Mouse (Mus musculus) NIH3T3 (cell line): ENCODE data around the gene Tnk2.
A peak's percentile ranks its signal among the peaks of the same experiment; 100 is the strongest.

Experiments used
- DNase-seq: peaks from one replicate; pipeline ENCODE4 v3.0.0-alpha.2; 2012; ENCODE audit warnings: low read depth

The Tnk2 gene

DNA sequence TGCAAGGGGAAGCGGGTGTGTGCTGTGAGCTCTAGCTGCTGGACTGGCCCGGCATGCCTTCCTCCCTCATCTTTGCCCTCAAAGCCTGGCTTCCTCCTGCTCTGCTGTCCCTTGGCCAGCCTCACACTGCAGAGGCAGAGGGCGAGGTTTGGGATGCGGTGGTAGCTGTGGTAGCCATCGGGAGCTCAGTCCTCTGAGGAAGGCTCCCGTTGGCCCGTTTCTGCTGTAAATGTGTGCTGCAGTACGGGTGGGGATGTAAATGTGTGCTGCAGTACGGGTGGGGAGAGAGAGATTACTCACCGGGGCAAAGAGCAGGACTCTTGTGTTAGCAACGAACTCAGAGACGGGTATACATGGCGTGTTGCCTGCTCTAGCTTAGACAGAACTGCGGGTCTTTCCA is 35.1 kb downstream of the Tnk2 start:
- DNase-seq, result peak; percentile 79

DNA sequence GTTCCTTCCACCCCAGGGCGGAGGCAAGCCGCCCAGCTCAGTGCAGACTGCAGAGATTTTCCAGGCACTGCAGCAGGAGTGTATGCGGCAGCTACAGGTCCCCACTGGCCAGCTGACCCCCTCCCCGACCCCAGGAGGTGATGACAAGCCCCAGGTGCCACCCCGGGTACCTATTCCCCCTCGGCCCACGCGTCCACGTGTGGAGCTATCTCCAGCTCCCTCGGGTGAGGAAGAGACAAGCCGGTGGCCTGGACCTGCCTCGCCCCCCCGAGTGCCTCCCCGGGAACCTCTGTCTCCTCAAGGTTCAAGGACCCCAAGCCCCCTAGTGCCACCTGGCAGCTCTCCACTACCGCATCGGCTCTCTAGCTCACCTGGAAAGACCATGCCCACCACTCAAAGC is 36.3 kb downstream of the Tnk2 start:
- no peak for DNase-seq

DNA sequence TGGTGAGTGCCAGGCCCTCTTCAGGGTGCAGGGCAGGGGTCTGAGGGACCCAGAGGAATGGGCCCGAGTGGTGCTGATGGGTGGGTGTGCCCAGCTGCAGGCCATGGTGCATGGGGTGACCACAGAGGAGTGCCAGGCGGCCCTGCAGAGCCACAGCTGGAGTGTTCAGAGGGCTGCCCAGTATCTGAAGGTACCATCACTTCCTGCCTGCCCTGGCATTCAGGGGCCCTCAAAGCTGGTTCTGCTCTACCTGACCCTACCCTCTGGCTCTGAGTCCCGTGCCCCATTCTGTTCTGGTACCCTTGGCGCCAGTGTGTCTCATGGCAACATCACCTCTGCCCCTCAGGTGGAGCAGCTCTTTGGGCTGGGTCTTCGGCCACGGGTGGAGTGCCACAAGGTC is 37.1 kb downstream of the Tnk2 start:
- DNase-seq, result no peak

DNA sequence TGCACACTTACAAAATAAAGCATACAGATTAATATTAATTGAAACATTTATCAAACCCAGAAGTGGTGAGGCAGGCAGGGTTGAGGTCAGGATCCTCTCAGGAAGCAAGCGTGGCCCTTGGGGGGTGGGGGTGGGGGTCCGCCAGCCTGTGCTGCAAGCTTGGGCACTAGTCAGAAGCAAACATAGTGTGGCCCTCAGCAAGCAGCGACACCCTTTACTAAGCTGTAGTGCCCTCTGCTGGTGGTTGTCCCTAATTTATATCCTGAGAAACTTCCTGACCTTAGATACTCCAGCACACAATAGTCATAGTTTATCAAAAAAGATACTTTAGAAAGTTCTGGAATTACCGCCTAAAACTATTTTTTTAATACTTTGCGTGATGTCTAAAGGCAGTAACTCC is 38.5 kb downstream of the Tnk2 start:
- peak; percentile 93 for DNase-seq

DNA sequence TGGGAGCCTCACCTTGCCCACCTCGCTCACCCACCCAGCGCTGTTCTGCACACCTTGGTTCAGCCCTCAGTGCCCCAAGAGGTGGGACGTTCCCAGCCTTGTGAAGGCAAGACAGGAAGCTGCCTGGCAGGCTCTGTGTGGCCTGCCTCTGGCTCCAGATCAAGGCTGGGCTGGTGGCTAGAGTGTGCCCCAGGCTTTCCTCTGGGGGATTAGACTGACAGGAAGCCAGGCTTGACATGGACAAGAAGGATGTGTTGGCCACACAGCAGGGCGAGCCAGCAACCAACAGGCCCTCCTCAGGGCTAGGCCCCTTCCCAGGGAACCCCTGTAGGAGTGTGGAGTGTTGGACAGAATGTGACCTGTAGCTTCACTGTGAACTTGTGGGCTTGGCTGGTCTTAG is 39.2 kb downstream of the Tnk2 start:
- no peak for DNase-seq

DNA sequence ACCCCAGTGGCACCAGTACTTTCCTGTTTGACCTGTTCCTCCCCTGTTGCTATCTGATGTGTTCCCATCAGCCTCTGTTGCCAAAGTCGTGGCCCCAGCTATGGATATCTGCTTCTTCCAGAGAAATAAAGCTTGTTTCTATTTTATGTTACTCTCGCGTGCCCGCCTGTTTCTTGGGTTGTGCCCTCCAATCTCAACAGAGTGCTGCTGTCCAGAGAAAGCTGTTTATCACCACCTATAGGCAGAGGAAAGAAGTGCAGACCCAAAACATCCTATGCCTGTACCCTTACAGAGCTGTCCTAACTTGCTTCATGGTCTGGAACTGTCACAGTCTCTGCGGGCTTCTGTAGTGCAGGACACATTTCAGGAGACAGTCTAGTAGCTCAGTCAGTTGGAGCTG is 39.7 kb downstream of the Tnk2 start:
- DNase-seq, result peak; percentile 86

DNA sequence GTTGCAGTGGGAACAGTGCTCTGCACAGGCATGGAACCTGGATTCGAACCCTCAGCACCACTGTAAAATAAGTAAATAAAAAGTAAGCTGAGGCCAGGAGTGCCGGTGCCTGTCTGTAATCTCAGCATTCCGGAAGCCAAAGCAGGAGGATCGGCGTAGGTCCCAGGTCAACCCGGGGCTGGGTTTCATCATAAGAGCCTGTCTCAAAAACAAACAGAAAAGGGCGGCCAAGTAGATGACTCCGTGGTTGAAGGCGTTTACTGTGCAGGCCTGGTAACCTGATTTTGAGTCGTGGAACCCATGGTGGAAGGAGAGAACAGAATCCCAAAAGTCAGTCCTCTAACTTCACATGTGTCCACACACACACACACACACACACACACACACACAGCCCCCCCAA is 41.7 kb downstream of the Tnk2 start:
- DNase-seq, result no peak

DNA sequence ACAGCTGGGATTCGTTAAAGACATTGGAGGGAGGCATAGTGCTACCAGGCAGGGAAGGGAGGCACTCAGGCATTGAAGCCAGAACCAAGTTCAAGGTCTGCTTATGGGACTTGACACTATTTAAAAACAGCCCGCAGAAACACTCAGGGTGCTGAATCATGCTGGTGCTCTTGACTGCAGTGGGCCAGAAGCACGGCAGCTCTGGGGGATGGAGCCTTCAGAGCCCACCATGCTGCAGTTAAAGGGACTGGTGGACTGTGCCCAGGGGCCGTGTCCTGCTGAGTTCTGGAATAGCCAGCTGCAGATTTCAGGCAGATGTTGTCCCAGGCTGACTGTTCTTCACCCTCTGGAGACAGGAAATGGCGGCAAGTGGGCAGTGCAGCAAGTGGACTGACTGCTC is 42.3 kb downstream of the Tnk2 start:
- peak; percentile 36 for DNase-seq

DNA sequence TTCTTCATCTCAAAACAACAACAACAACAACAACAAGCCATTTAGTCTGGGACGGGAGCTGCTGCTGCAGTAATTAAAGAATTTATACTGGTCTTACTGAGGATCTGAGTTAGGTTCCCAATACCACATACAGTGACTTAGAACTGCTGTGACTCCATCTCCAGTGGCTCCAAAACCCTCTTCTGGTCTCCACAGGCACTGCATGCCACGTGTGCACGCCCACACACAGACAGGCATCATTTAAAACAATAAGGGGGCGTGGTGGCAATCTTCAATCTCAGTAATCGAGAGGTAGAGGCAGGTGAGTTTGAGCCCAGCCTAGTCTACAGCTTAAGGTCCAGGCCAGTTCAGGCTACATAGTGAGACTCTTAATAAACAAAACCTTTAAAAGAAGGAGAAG is 43.5 kb downstream of the Tnk2 start:
- no peak for DNase-seq

DNA sequence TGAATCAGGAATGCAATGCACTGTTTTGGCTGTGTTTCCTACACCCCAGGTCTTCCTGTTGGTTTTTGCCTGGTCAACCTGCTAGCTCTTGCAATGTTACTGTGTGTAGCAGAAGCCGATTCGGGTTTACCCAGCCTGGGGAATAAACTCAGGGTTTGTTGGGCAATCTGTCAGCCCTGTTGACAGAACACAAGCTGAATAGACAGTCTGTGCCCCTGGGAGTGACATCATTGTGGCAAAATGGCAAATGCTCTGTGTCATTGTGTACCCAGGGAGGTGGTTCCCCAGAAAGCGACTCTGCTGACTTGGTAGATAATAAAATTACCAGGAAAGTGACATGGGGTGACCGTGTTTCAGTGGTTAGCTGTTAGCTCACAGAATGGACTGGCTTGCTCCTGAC is 45.1 kb downstream of the Tnk2 start:
- peak; percentile 43 for DNase-seq

DNA sequence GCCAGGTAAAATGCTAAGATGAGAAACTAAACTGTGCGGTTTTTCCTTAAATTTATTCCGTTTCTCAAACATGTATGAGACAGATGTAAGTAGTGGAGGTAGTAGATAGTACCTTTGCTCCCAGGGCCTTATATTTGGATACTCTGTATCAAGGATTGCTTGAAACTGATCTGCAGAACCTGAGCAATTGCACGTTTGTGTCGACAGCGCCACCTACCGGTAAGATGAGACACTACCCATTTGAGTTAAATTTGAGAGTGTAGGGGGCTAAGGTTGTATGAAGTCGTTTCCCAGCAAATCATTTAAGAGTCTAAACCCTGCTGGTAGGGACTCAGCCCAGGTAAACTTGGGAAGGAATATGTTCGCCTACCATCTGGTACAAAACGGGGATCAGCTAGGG is 45.8 kb downstream of the Tnk2 start:
- peak; percentile 90 for DNase-seq

DNA sequence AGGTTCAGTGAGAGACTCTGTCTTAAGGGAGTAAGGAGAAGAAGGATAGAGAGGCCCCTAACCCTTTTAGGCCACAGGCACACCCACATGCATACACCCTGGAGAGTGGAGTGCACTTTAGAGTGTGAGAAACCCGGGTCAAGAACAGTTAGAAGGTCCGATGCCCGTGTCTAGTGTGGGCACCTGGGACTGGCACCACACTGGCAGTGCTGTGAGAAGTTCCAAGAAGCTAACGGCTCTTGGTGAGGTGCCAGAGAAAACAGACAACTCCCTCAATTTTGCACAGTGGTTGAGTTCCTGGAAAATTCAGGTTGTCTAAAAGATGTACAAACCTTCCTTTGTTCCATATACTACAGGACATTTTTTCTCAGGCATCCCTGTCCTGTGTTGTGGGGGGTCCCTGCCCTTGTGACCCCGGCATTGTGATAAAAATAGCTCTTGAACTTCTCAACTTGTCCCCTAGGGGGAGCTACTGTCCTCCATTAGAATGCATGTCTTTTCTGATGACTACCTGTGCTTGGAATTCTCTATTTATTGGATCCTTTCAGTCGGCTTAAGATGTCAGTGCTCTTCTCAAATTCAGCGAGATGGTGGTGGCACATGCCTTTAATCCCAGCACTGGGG is 53.3 kb downstream of the Tnk2 start:
- peak; percentile 70 for DNase-seq

DNA sequence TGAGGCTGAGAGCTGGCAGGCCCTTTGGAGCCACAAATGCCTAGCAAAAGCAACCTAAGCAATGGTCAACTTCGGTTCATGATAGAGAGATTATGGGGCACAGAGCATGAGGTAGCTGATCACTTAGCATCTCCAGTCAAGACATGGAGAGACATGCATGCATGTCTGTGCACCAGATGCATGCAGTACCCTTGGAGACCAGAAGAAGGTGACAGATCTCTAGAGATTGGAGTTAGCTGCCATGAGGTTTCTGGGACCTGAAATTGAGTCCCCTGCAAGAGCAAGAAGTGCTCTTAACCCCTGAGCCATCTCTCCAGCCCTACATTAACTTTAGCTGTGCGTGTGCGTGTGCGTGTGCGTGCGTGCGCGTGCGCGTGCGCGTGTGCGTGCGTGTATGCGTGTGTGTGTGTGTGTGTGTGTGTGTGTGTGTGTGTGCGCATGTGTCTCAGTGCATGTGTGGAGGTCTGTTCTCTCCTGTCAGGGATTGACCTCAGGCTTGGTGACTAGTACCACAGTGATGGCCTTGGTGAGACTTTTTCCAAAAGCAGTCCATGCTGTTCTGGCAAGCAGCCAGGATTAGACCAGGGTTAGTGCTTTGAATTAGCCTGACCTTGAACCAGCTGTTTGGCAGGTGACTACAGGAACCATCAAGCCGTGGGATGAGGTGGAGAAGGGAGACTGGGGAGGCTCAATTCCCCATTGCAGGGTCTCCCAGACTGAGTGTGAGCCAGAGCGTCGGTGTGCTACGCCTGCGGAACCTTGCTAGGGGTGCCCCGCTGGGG is 54.2 kb downstream of the Tnk2 start:
- no peak for DNase-seq

DNA sequence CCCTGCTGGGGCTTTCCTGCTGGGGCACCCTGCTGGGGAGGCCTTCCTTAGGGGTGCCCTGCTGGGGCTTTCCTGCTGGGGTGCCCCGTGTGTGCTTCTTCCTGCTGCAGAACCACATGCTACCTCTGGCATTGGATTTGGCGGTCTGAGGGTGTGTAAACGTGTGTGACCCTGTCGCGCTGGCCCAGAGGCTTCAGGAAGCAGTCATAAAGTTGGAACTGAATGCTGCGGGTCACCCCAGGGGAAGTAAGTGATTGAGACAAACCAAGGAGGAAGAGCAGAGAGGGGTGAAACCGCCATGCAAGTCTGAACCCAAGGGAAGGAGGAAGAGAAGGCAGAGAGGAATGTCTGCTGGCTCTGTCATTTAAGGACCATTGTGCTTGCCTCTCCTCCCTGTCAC is 54.9 kb downstream of the Tnk2 start:
- no peak for DNase-seq

DNA sequence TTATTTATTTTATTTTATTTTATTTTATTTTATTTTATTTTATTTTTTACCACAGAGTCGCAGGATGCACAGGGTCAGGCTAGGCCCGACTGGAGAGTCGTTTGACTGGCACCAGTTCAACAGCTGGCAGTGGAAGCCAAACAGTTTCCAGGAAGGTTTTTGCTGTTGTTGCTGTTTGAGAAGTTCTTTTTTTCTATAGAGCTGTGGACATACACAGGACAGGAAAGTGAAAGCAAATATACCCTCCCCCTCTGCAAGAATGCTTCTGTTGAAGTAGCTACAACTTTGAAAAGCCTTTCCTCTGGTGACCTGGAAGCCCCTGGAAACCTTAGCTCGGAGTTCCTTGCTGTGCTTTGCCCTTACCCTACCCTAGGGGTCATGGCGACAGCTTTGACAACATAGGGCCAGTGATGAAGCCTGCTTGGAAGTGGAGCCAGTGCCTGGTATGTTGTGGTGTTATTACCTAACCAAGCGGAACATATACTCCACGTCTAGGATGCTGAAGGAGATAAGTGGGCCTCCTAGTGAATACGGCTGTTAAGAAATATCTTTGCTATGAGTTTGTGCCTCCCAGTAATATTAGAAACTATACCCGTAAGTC is 59.7 kb downstream of the Tnk2 start:
- peak; percentile 60 for DNase-seq

DNA sequence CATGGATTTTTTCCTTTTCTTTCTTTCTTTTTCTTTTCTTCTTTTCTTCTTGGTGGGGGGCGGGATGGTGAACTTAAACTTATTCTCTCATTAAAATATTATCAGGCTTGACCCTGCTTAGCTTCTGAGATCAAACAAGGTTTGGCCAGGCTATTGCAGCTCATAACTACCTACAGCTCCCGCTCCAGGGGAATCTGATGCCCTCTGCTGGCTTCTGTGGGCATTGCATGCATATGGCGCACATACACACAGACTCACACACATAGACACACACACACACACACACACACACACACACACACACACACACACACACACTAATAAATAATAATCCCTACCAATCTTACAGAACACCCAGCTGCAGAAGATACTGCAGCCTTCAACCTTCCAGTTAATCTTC is 61.9 kb downstream of the Tnk2 start:
- no peak for DNase-seq

DNA sequence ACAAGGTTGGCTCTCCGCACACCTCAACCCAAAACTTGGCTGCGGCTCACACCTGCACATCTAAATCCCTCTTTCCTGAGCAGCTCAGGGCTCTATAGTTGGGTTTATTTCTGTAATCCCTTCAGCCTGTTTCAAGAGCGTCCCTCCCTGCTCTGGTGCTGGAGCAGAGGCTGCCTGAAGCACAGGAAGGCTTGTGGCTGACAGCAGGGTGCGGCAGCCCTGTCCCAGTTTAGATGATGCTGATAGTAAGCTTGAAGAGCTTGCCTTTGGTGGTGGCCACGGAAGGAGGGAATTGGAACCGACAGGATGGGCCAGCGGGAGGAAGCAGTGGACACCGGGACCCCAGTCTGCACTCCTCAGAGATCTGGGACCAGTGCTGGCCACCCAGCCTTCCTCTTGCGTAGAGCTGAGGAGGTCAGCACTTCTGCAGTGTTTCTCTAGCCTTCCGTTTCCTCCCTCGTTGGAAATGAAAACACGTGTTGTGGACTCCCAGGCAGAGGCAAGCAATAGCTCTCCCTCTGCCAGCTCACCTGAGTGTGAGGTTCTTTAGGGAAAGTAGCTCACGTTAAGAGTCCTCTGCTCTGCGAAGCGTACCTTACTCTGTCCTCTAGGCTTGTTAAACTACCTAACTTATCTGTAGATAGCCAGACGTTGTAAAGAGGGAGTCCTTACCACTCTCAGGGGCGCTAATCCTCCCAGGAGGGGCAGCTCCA is 63.6 kb downstream of the Tnk2 start:
- no peak for DNase-seq

DNA sequence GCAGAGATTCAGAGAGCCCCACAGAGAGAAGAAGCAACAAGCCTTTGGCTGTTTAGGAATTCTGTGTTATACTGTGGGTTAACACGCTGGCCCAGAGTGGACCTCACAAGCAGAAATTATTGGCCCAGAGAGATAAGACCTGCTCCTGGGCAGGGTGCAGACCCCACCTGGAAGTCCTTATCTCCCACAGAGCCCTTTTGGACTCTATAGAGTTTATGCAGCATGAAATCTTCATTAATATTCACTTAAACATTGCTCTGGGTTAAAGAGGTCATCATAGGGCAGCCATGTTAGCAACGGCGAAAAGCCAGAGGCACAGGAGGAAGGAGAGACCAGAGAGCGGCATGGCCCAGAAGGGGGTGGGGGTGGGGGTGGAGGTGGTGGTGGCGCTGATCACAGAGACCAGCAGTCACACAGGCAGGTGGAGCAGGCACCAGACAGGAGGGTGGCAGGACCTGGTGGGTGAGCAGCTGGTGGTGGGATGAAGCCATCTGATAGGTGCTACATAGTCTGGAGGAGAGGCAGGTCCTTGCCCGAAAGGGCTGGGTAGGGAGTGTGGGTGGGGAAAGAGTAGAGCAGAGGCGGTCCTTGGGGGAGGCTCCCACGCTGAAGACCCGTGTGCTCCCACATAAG is 64.3 kb downstream of the Tnk2 start:
- DNase-seq, result no peak

DNA sequence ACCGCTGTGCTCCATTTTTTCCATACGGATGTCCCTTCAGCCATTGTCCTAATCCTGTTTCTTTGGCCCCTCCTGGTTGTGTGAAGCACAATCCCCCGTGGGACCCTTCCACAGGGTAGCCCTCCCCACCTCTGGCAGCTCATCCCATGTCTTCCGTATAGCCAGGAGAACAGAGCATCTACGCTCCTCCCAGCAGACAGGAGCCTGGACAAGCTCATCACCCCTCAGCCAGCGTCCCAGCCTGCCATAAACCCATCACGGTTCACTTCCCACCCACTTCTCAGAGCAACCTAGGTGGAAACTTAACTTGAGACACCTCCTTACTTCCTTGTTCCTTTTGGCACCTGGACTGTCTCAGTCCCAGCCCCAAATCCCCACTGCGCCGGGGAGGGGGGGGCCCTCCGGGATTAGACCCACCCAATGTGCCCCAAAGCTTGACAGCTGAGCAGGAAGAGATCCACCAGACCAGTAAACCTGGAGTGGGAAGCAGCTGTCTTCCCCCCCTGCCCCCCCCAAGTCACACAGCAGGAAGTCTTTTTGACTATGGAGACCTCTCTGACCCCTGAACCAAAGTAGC is 64.9 kb downstream of the Tnk2 start:
- DNase-seq, result no peak

DNA sequence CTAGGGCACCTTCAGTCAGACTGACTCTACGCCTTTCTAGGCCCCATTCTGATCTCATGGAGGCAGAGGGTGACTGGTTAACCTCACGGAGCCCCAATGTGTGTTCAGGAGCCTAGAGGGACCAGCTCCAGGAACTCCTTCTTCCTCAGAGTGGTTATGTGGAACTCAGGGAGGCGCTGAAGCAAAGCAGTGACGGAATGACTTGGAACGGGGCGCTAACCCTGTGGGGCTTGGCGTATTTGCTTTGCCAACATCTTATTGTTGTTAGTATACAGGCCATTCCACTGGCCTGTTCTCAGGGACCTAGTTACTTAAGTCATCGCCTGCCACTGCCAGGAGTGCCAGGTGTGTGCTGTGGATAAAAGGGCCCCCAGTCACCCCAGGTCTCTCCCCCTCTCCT is 65.4 kb downstream of the Tnk2 start:
- DNase-seq, result no peak

DNA sequence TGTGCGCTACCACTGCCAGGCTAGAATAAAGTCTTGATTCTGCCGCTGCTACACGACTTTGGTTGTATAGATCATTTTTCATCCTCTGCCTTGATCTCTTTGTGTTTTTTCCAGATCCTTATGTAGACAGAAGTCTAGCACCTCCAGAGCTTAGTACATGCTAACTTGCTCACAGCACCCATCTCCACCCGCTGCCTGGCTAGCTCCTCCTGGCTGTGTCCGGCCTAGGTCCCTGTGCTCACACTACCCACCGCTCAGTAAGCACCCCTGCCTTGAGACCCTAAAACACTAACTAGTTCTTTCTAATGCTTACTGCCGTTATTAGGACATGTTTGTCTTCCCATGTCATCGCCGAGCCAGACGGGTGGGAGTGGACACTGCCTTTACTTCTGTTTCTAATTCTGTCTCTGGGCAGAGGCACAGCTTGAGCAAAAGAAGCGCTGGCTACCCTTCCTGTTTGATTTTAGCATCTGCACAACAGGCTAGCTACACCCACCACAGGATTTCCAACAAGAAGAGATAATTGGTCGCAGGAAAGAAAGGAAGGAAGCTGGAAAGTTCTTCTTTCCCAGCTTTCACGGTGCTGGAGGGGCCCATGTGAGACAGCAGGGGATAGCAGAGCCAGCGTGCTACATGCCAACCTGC is 66.9 kb downstream of the Tnk2 start:
- DNase-seq, result no peak

DNA sequence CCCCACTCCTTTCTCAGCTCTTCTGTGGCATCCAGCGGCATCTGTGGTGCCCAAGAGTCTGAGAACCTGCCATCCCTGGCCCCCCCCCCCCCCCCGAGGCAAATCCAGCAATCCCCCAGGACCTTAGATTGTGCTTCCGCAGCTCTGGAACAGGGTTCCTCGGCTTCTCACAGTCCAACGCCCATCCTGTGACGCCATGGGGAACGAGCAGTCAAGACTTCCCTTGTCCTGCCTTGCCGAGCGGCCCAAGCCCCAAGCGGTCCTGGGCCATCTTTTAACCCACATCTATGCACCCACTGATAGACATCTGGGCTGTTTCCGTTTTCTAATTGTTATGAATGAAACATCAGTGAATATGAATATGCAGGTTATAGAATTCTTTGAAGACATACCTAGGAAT is 68.5 kb downstream of the Tnk2 start:
- no peak for DNase-seq
